Mouse (Mus musculus) erythroblast, embryonic 14.5 days (primary cell): ENCODE measurements around the gene Gnb5.

Experiments used
- GATA1 ChIP-seq: IDR thresholded peaks from 2 replicates; pipeline ENCODE4 v1.6.1; 2012; ENCODE audit warnings: low read length, inconsistent platforms, mixed read lengths
- TAL1 ChIP-seq: IDR thresholded peaks from 3 replicates; pipeline ENCODE4 v1.6.1; 2012; ENCODE audit warnings: low read length, inconsistent platforms, mixed read lengths

- TF ChIP-seq GATA1 (no peak), TAL1 (no peak)
These were observed 32.4 kb upstream of the Gnb5 start for GRCm38 (mm10) chr9:75273646-75274045.
